Mouse (Mus musculus) kidney, postnatal 0 days (tissue): ENCODE data around the gene Dusp8. TPM values are rescaled to one million over a fixed set of nuclear protein-coding genes. Genes with fewer than 3 reads are reported as not detected.
"Not testable (repeated sequence)": the region's sequence is repeated elsewhere in the genome, so short reads cannot be mapped to it uniquely, and the experiment has no call there.

Experiments used
- ATAC-seq: fragments of 200-750 bp; cut with Nextera tagmentation; replicated peaks from 2 replicates; pipeline ENCODE4 v1.8.0; 2017; ENCODE audit warnings: low read depth, moderate number of reproducible peaks, moderate TSS enrichment, moderate library complexity; ENCODE audit not compliant: low FRiP score
- DNase-seq: peaks from one replicate; pipeline ENCODE4 v3.0.0-alpha.2; 2016; ENCODE audit warnings: low spot score
- H3K27ac ChIP-seq: fragments of 300-500 bp; sonication (generic); 2 replicates; pipeline ENCODE4 v1.5.1; 2014; ENCODE audit warnings: mild to moderate bottlenecking
- H3K27me3 ChIP-seq: fragments of 300-500 bp; sonication (generic); 2 replicates; pipeline ENCODE4 v1.6.1; 2014; ENCODE audit warnings: low read length, mixed read lengths; ENCODE audit not compliant: insufficient read depth
- H3K36me3 ChIP-seq: fragments of 300-500 bp; sonication (generic); 2 replicates; pipeline ENCODE4 v1.6.1; 2014; ENCODE audit warnings: low read length, mixed read lengths; ENCODE audit not compliant: insufficient read depth
- H3K4me1 ChIP-seq: fragments of 300-500 bp; sonication (generic); replicated peaks from 2 replicates; pipeline ENCODE4 v1.6.1; 2014; ENCODE audit warnings: antibody characterized with exemption, low read length, mixed read lengths; ENCODE audit not compliant: insufficient read depth
- H3K4me2 ChIP-seq: fragments of 300-500 bp; sonication (generic); 2 replicates; pipeline ENCODE4 v1.6.1; 2014; ENCODE audit warnings: mild to moderate bottlenecking, low read length, moderate library complexity, mixed read lengths
- H3K4me3 ChIP-seq: fragments of 300-500 bp; sonication (generic); replicated peaks from 2 replicates; pipeline ENCODE4 v1.5.1; 2014; ENCODE audit warnings: low read depth, low read length
- H3K9ac ChIP-seq: fragments of 300-500 bp; sonication (generic); 2 replicates; pipeline ENCODE4 v1.6.1; 2014; ENCODE audit warnings: low read depth, low read length
- H3K9me3 ChIP-seq: fragments of 300-500 bp; sonication (generic); replicated peaks from 2 replicates; pipeline ENCODE4 v1.6.1; 2016; ENCODE audit warnings: low read length, inconsistent platforms, mixed read lengths
- CTCF ChIP-seq: IDR thresholded peaks from 2 replicates; pipeline ENCODE4 v1.5.1; 2016; ENCODE audit warnings: antibody characterized with exemption, low read depth, mild to moderate bottlenecking, moderate library complexity
- WGBS: fragments of 180-500 bp; shearing (Covaris S2); extraction: QIAGEN DNeasy Blood & Tissue Kit; methylation state at CpG from one replicate; pipeline ENCODE4 v1.1.7; 2014; 5-methylcytosine and 5-hydroxymethylcytosine counted together
- polyA plus RNA-seq: library from polyadenylated mRNA; unstranded; fragments of >200 nt; fragmentation: Nextera tagmentation; extraction: Ambion mirVana; gene quantifications from 2 replicates; pipeline ENCODE4 v1.2.1, GENCODE M21; 2015

Dusp8 gene
- polyA plus RNA-seq, 1 experiment from 2014 or later, result 2.5 TPM

GRCm38 (mm10) chr7:142128843-142129242 lies 33.2 kb upstream of the Dusp8 start:
- Histone ChIP-seq H3K9ac (no peak overlapping the region), H3K4me1 (no peaks in the 10 kb centered on the region), H3K27me3 (no peaks in the 10 kb centered on the region), H3K4me3 (no peak overlapping the region), H3K27ac (no peak overlapping the region), H3K36me3 (no peaks in the 10 kb centered on the region), H3K9me3 (no peaks in the 10 kb centered on the region), H3K4me2 (no peak overlapping the region)
- 62% methylated on average over 4 of the region's 4 CpGs for WGBS
- peak; percentile 11 for DNase-seq
- TF ChIP-seq CTCF, result peak; percentile 37; the same call in 1 of the 2 replicates
- no peak for ATAC-seq

DNA sequence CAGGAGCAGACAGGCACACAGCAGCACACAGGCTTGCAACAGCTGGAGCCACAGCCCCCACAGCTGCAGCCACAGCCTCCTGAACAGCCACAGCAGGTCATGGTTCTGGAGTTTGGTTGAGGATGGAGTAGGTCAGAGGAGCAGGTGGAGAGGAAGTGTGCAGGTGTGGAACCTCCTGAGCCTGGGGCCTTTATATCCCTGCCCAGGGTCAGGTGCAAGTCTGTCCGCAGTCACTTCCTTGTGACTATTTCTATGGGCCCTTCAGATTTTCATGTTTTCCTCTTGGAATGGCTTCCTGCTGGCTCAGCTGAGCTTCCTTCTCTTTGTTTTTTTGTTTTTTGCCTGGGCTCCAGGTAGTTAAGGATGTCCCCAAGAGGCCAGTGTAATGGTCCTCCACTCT lies 25.0 kb upstream of the Dusp8 start, which contains the start of gene Gm45618:
Gm45618 (minus strand) TSS at position 101 of the 400 bp plus-strand sequence.
- H3K36me3 ChIP-seq, DNase-seq, H3K9me3 ChIP-seq, H3K4me2 ChIP-seq, H3K27ac ChIP-seq, H3K27me3 ChIP-seq, H3K4me3 ChIP-seq, H3K4me1 ChIP-seq, ATAC-seq, H3K9ac ChIP-seq: not testable (repeated sequence)
- WGBS, result 80% methylated on average over 1 of the region's 1 CpGs

GRCm38 (mm10) chr7:142119632-142120031 lies 24.0 kb upstream of the Dusp8 start:
- no peak overlapping the region for H3K4me2 ChIP-seq
- DNase-seq, result no peak
- H3K9ac ChIP-seq, result no peak overlapping the region
- H3K9me3 ChIP-seq, result no peaks in the 10 kb centered on the region
- H3K27ac ChIP-seq, result no peak overlapping the region
- H3K4me1 ChIP-seq, result no peaks in the 10 kb centered on the region
- no peaks in the 10 kb centered on the region for H3K36me3 ChIP-seq
- H3K4me3 ChIP-seq, result no peak overlapping the region
- peak; percentile 55 for TF ChIP-seq CTCF
- WGBS, result 16% methylated on average over 5 of the region's 5 CpGs
- ATAC-seq, result no peak
- no peaks in the 10 kb centered on the region for H3K27me3 ChIP-seq

- Histone ChIP-seq H3K36me3 (no peaks in the 10 kb centered on the region), H3K4me3 (no peak overlapping the region), H3K27ac (no peak overlapping the region), H3K4me1 (no peaks in the 10 kb centered on the region), H3K27me3 (no peaks in the 10 kb centered on the region), H3K9ac (no peak overlapping the region), H3K4me2 (no peak overlapping the region), H3K9me3 (no peaks in the 10 kb centered on the region)
- TF ChIP-seq CTCF, result no peak
- DNase-seq, result no peak
- no peak for ATAC-seq
- 56% methylated on average over 5 of the region's 5 CpGs for WGBS
Observed at GRCm38 (mm10) chr7:142104747-142105146, 9.1 kb upstream of the Dusp8 start.

GRCm38 (mm10) chr7:142097776-142098175 lies 2.1 kb upstream of the Dusp8 start:
- H3K36me3 ChIP-seq, result no peaks in the 10 kb centered on the region
- peak; percentile 91 for DNase-seq
- H3K27me3 ChIP-seq, result peaks cover 18% of the 10 kb centered on the region; the same call in 1 of the 2 replicates
- TF ChIP-seq CTCF, result peak; percentile 95
- no peak overlapping the region for H3K4me2 ChIP-seq
- H3K4me3 ChIP-seq, result no peak overlapping the region
- H3K4me1 ChIP-seq, result no peaks in the 10 kb centered on the region
- ATAC-seq, result peak; percentile 52; the same call in 1 of the 2 replicates
- 8% methylated on average over 9 of the region's 9 CpGs for WGBS
- H3K27ac ChIP-seq, result no peak overlapping the region
- H3K9ac ChIP-seq, result no peak overlapping the region
- H3K9me3 ChIP-seq, result no peaks in the 10 kb centered on the region

GRCm38 (mm10) chr7:142096701-142097100 lies 1.1 kb upstream of the Dusp8 start:
- Histone ChIP-seq H3K27ac (no peak overlapping the region), H3K36me3 (no peaks in the 10 kb centered on the region), H3K27me3 (peaks cover 18% of the 10 kb centered on the region; the same call in 1 of the 2 replicates), H3K4me1 (no peaks in the 10 kb centered on the region), H3K9ac (no peak overlapping the region), H3K4me3 (no peak overlapping the region), H3K9me3 (no peaks in the 10 kb centered on the region), H3K4me2 (no peak overlapping the region)
- ATAC-seq (no peak), DNase-seq (no peak)
- TF ChIP-seq CTCF, result no peak
- WGBS, result 55% methylated on average over 4 of the region's 4 CpGs
